Mouse (Mus musculus): ENCODE results near the gene Zzef1.

DNA sequence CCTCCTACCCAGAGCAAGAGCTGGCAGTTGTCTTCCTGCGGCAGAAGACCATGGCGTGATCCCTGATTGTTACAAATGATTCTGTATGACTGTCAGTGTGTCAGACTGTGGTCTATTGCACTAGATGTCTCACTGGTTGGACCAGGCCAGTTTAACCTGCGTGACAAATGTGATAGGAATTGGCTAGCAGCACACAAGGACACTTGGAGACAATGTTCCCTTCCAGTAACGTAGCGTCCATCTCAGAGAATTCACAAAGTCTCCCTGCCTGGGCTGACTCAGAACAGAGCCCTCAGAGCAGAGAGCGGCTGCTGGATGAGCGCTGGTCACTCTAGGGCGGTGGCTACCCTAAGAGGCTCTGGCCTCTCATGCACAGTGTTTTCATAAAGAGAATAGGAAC is 28.3 kb upstream of the Zzef1 start:
- no peak for TF ChIP-seq POLR2A (IDR thresholded peaks at IDR 0.05; ENCODE audit: low read depth, low read length)
- TF ChIP-seq CTCF (conservative IDR thresholded peaks at IDR 0.05; ENCODE audit: insufficient read depth, insufficient read length, low read depth, low read length), result no peak
